ENCODE assay signal across 15 mouse cellular contexts in genomic region chr4:148849437-148849836, GRCm38 (mm10).
"Had no signal": no experiment of that assay in that cellular context is flagged by ENCODE, and none has a peak within 500 bp of the region (broad histone marks: within the 10 kb centered on the region; RNA-seq: fewer than 3 reads in every experiment).

No protein-coding gene starts in this region.

- H3K4me2 ChIP-seq: limb, embryonic 12.5 days; midbrain, embryonic 12.5 days had no signal

- H3K9me3 ChIP-seq: limb, embryonic 12.5 days; midbrain, embryonic 12.5 days had no signal

- ATAC-seq: lung, postnatal 0 days; midbrain, embryonic 16.5 days had no signal

- H3K36me3 ChIP-seq: limb, embryonic 12.5 days; midbrain, embryonic 12.5 days had no signal

- H3K9ac ChIP-seq: limb, embryonic 12.5 days; liver, embryonic 14.5 days; midbrain, embryonic 12.5 days had no signal

- H3K4me3 ChIP-seq: limb, embryonic 12.5 days; midbrain, embryonic 12.5 days had no signal

- DNase-seq: kidney, adult 8-10 months; kidney, postnatal 25 days; layer of hippocampus, postnatal 36 days; liver; lung, adult 18-20 months; lung, postnatal 36 days; right cerebral cortex, adult 18-20 months; right cerebral cortex, postnatal 25 days; thymus, adult 18-20 months; thymus, postnatal 14 days had no signal

- H3K27ac ChIP-seq: liver, embryonic 14.5 days; midbrain, embryonic 12.5 days had no signal
